Mouse (Mus musculus) lung, postnatal 25 days (tissue): ENCODE results near the gene Ppox.
"Not testable (repeated sequence)": the region's sequence is repeated elsewhere in the genome, so short reads cannot be mapped to it uniquely, and the experiment has no call there.

ENCODE experiments used
- DNase-seq: peaks from one replicate; pipeline ENCODE4 v3.0.0; 2022; ENCODE audit warnings: low spot score

Ppox gene

GRCm38 (mm10) chr1:171241952-171242351, 39.0 kb downstream of the Ppox start:
- DNase-seq = not testable (repeated sequence)

- DNase-seq = no peak
These were observed 40.1 kb downstream of the Ppox start for GRCm38 (mm10) chr1:171240911-171241310.

- peak; percentile 60 for DNase-seq
These were observed 40.8 kb downstream of the Ppox start for GRCm38 (mm10) chr1:171239992-171240744.

GRCm38 (mm10) chr1:171238463-171238862, 42.5 kb downstream of the Ppox start:
- DNase-seq = peak; percentile 67

GRCm38 (mm10) chr1:171237438-171237837, 43.5 kb downstream of the Ppox start:
- DNase-seq = no peak

GRCm38 (mm10) chr1:171235791-171236190, 45.2 kb downstream of the Ppox start:
- no peak for DNase-seq

- DNase-seq = no peak
These were observed 46.4 kb downstream of the Ppox start for GRCm38 (mm10) chr1:171234538-171234937.

- DNase-seq = peak; percentile 51
These were observed 46.9 kb downstream of the Ppox start, which contains the start of gene Fcer1g for GRCm38 (mm10) chr1:171234126-171234525. Fcer1g (minus strand) TSS chr1:171234365.

GRCm38 (mm10) chr1:171232800-171233730, 47.9 kb downstream of the Ppox start:
- peak; percentile 72 for DNase-seq

GRCm38 (mm10) chr1:171232348-171232747, 48.6 kb downstream of the Ppox start:
- no peak for DNase-seq

- DNase-seq = no peak
These were observed 49.1 kb downstream of the Ppox start for GRCm38 (mm10) chr1:171231844-171232243.

- no peak for DNase-seq
These were observed 50.8 kb downstream of the Ppox start for GRCm38 (mm10) chr1:171230215-171230614.

GRCm38 (mm10) chr1:171229750-171230149, 51.2 kb downstream of the Ppox start:
- no peak for DNase-seq

GRCm38 (mm10) chr1:171227879-171228278, 53.1 kb downstream of the Ppox start:
- no peak for DNase-seq

GRCm38 (mm10) chr1:171226780-171227179, 54.2 kb downstream of the Ppox start:
- DNase-seq = no peak
